Mouse (Mus musculus) ovary, postnatal 14 days (tissue): ENCODE data around the gene Nmnat2.

Source experiments
- DNase-seq: peaks from one replicate; pipeline ENCODE4 v3.0.0; 2022; ENCODE audit warnings: low spot score

The Nmnat2 gene

DNA sequence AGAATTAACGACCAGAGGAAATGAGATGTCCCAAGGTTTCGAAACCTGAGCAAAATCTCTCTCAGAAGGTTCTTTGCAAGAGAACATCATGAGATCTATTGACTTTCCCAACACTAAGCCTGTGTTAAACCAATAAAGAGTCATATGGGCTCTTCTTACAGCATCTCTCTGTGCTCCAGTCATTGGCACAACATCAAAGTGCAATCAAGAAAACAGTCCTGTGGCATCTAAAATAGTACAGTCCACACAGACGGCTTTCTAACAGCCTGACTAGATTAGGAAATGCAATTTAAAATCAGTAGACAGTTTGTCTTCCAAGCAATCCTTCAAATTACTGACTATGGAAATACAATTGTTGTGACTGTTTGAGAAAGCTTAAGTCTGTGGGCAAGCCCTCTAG lies 32.2 kb downstream of the Nmnat2 start:
- DNase-seq = no peak

DNA sequence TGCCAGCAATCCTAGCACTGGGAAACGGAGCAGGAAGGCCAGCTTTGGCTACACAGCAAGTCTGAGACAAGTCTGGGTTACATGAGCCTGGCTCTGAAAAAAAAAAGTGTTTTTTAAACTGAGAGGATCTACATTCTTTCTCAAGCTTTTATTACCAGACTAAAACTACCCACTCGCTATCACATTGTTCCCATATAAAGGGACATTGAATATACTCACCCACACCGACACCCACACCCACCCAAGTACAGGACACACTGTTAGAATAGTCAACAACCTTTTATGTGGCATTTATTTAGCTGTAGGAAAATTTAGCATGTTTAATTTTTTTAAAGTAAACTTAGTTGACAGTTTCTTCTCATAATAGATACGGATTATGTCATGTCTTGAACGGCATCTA lies 35.3 kb downstream of the Nmnat2 start:
- DNase-seq = no peak

- no peak for DNase-seq
Measured at GRCm38 (mm10) chr1:152992271-152993134, 37.7 kb downstream of the Nmnat2 start.

DNA sequence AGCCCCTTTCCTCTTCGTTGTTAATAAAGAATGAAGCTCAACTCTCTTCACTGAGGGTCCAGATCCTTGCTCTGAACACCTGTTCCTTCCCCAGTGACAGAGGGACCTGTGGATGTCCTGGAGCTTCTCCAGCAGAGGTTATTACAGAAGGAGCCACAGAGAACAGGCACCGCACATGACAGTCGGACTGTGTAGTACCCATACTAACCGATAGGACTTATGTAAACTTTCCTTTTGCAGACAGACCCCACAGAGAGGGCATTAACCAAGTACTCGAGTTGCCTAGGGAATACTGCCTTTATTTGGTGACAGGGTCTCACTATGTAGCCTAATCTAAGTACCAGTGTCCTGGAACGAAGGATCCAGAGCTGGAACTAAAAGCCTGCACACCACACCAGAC lies 39.0 kb downstream of the Nmnat2 start:
- no peak for DNase-seq

DNA sequence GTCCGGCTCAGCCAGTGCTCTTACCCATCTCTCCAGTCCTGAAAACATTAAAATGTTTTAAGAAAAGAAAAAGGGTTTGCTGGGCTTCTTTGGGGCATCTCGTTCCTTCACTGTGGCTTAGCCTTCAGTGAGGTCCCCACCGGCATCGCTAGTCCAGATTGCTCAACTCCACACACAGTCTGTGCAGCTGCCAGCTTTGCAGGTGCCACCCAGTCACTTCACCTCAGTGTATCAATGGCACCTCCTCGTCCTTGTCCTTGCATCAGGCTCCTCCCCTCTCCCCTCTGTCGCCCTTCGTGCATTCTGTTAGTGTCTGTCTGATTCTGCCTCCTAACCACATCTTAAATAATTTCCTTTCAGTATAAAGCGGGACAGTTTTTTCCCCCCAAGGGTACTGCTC lies 45.2 kb downstream of the Nmnat2 start:
- DNase-seq = no peak

- DNase-seq = no peak
Measured at GRCm38 (mm10) chr1:153000486-153001228, 45.9 kb downstream of the Nmnat2 start.

- DNase-seq = no peak
Measured at GRCm38 (mm10) chr1:153002295-153003050, 47.7 kb downstream of the Nmnat2 start.

DNA sequence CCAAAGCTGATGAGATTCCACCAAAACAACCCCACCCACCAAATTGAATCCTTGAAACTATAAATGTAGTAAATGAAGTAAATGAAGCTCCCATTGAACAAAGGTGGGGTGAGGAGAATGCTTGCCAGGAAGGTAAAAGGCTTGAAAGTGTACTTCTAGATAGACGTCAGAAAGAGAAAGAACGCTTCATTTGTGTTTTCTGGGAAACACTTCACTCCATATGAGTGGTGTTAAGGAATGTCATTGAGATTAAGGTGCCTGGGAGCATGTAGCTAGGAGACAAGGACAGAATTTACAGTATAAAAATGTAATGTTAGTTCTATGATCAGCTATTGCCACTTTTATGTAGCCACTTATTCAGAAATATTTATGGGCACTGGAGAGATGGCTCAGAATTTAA lies 49.7 kb downstream of the Nmnat2 start:
- DNase-seq = no peak

GRCm38 (mm10) chr1:153006054-153006453 lies 51.3 kb downstream of the Nmnat2 start:
- no peak for DNase-seq

DNA sequence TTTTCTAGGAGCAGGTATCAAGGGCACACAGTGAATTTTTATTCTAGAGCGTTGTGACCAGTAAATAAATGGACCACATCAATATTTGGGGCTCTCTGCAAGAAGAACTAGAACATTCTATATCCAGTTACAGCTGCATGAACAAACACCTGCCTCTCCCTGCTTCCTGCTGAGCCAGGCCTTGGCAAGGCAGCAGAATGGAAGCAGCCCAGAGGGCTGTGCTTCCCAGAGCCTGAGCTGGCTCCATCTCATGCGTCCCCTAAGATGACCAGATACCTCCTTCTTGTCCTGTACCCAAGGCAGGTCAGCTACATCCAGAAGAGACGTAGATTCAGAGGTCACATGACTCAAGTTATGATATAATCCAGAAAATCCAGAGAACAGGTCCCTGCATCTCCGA lies 52.0 kb downstream of the Nmnat2 start:
- DNase-seq = no peak

DNA sequence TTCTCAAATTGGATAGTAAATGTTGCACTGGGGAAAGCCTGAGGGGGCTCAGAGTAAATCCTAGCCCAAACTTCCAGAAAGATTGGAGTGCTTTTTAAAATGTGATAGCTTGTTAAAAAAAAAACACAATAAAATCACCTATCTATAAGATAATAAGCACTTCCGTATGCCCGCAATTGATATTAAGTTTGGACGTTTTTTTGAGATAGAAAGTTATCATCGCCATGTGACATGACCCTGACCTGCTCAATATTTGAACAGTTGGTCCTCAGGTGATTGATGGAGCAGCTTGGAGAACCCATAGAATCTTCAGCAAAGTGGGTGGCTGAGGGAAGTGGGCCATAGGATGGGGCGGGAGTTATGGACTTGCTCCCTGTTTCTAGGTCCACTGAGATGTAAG lies 52.5 kb downstream of the Nmnat2 start:
- no peak for DNase-seq

GRCm38 (mm10) chr1:153007824-153008223 lies 53.0 kb downstream of the Nmnat2 start:
- DNase-seq = no peak

GRCm38 (mm10) chr1:153009338-153009737 lies 54.5 kb downstream of the Nmnat2 start:
- DNase-seq = no peak

DNA sequence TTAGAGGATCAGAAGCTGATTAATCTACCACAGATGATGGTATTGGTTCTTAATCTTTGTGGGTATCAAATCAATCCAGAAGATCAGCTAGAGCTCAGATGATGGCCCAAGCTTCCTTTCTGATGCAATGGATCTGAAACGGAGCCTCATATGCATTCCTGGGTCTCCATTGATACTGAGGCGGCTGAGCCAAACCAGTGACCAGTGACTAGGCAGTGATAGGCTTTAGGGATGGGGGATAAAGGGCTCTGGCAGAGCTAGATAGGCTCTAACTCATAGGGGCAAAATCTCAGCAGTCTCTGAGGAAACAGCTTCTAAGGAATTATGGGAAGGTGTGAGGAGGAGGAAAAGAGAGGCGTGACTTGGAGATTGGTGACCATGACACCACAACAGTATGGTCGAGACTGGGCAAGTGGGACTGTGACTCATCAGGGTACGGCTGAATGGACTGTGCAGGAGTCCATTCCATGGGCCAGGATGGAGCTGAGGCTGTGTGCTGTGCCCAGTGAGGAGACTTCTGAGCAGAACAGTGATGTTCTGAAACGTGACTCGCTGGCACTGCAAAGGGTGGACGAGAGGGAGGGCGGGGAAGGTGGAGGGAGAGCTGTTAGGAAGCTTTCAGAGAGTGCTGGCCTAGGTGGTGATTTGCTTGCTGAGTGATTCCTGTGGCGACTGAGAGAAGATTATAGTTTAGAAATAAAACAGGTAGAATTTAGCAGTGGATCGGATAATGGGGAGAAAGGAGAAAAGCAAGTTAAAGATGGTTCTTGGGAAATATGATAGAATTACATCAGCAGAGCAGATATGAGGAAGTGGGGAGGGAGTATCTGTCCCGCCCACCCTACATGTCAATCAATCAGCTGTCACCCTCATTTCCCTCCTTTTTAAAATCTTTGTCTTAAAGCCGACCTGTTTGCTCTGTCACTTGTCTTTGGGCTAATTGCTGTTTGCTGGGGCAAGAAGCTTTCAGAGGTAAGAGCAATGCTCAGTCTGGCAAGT lies 55.9 kb downstream of the Nmnat2 start:
- no peak for DNase-seq

DNA sequence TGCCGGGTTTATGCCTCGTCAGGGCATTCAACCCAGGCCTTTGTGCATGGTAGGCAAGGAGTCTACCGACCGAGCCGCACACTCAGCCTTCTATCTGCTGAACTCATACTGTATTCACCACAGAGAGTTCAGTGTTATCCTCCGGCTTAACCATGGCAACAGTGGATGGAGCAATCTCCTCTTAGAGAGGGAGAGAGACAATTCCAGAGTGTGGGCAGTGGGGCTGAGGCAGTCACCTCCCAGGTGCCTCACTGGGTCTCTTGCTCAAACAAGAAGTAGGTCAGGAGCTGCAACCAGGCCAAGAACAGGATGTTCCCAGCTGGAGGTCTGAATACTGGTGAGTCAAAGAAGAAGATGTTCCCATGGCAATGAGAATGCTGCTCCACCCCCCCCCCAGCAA lies 56.8 kb downstream of the Nmnat2 start:
- no peak for DNase-seq

GRCm38 (mm10) chr1:153013541-153014288 lies 58.9 kb downstream of the Nmnat2 start:
- DNase-seq = no peak

GRCm38 (mm10) chr1:153014431-153015186 lies 59.8 kb downstream of the Nmnat2 start:
- peak; percentile 27 for DNase-seq

DNA sequence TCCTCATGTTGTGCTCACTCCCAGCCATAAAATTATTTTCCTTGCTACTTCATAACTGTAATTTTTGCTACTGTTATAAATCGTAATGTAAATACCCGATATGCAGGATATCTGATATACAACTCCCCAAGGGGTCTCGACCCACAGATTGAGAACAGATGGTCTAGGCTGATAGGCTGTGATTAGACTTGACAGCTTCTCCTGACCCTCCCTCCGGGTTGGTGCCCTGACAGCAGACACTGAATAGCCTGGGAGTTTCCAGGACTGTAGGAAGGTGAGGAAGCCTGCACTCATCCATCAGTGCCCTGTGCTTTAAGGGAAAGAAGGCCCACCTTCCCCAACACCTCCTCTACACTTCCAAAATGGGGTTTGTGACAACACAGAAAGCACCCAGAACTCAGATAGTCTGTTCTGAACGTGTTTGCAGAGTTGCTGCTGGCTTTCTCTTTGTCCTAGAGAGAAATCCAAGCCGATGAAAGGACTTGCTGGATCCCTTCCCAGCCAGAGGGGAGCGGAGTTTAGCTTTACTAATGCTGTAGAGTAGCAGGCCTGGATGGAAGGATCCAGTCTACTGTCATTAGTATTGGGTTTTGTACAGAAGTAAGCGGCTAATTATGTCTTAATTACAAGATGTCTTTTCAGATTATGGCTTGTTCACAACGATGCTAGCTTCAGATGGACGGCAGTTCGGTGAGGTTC lies 61.8 kb downstream of the Nmnat2 start:
- no peak for DNase-seq

GRCm38 (mm10) chr1:153019128-153019527 lies 64.3 kb downstream of the Nmnat2 start:
- no peak for DNase-seq
